In the genomic region with DNA sequence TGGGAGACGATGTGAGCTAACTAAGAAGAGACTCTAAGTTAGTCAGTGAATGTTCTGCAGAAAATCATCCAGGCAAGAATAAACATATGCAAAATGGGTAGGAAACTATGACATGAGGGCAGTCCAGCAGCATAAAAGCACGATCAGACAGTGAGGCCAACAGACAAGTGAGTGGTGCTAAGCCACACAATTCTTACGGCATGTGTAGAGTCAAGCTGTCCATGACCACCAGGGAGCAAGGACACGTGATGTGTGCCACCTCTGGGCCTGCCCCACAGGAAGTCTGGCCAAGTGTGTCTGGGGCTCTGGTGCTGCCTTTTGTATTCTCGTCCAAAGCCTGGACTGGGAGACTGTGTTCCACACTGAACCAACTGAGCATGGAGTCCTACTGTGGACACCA, we compare ENCODE assay signal across 26 mouse cellular contexts. TPM values are rescaled to one million over a fixed set of nuclear protein-coding genes. Genes with fewer than 3 reads are reported as not detected.
DNase-seq lines count a peak whose midpoint lies in the region; TF ChIP-seq lines count a peak whose summit lies in the region.
"Had no signal": no experiment of that assay in that cellular context is flagged by ENCODE, and none has a peak within 500 bp of the region (broad histone marks: within the 10 kb centered on the region; RNA-seq: fewer than 3 reads in every experiment).

No protein-coding gene starts in this region.

- H3K36me3 ChIP-seq in myocyte (ENCODE audit: control insufficient read depth, insufficient read depth) = peaks cover 31% of the 10 kb centered on the region

- TF ChIP-seq CTCF in layer of hippocampus, adult 2 months (conservative IDR thresholded peaks at IDR 0.05) = no peak

- H3K4me2 ChIP-seq in myocyte (ENCODE audit: low read depth) = no peak overlapping the region
- H3K4me2 ChIP-seq: forebrain, embryonic 12.5 days; hindbrain, embryonic 14.5 days had no signal

- H3ac ChIP-seq in myocyte (ENCODE audit: control insufficient read depth, insufficient read length) = no peak overlapping the region

- no peak overlapping the region for H3K4me3 ChIP-seq in layer of hippocampus, adult 2 months
- no peak overlapping the region for H3K4me3 ChIP-seq in myocyte
- H3K4me3 ChIP-seq: forebrain, embryonic 12.5 days; heart, embryonic 10.5 days; limb, embryonic 10.5 days had no signal

- peak overlapping the region; percentile 44 for H3K27ac ChIP-seq in layer of hippocampus, adult 2 months
- H3K27ac ChIP-seq: forebrain, embryonic 12.5 days; heart, embryonic 10.5 days; hindbrain, embryonic 14.5 days; limb, embryonic 10.5 days had no signal

- TF ChIP-seq POLR2A in myocyte (IDR thresholded peaks at IDR 0.05; ENCODE audit: insufficient read length, low read depth) = peak; percentile 16

- peak; percentile 66 for DNase-seq in adrenal gland, postnatal 14 days
- no peak for DNase-seq in adrenal gland, adult 8-10 months
- no peak for DNase-seq in layer of hippocampus, adult 2 months (ENCODE audit: low spot score in 2 of 2)
- no peak for DNase-seq in layer of hippocampus, adult 9-10 months (ENCODE audit: low spot score)
- DNase-seq in adrenal gland, postnatal 25 days = peak; percentile 32
- DNase-seq in frontal cortex, postnatal 10 days (ENCODE audit: low spot score in 2 of 2) = no peak
- DNase-seq in right cerebral cortex, postnatal 4 days = no peak
- DNase-seq: cerebellum, adult 9-10 months; gastrocnemius, postnatal 14 days; kidney, adult 11 months; kidney, postnatal 14 days; liver, postnatal 0 days; lung, postnatal 10 days; retina, postnatal 1 day; thymus, adult 18-20 months; thymus, postnatal 4 days had no signal

- peaks cover 63% of the 10 kb centered on the region for H3K79me2 ChIP-seq in myocyte (ENCODE audit: control insufficient read depth, insufficient read depth)

- no peaks in the 10 kb centered on the region for H3K27me3 ChIP-seq in myocyte (ENCODE audit: control insufficient read depth, insufficient read depth, insufficient read length)
- H3K27me3 ChIP-seq: forebrain, embryonic 12.5 days had no signal

TF ChIP-seq in myocyte, 11 proteins besides CTCF, POLR2A, EP300 and RAD21:
- TF ChIP-seq SRF (IDR thresholded peaks at IDR 0.05; ENCODE audit: control insufficient read depth, insufficient read length, low read depth) = no peak
TF ChIP-seq in myocyte: peak in this region for 0.

RNA-seq across cellular contexts. Expression of a gene that starts 20.0 kb away (rescaled TPM):
- total RNA-seq in adrenal gland, postnatal 14 days (2021) = 49.3 and 54.1 TPM in 2 replicates
- total RNA-seq in adrenal gland, adult 8-10 months (2022) = 10 to 100 TPM; 41.3 to 60.8 (median 49.4) TPM
- 10 to 100 TPM; 58.3 to 60.7 TPM for total RNA-seq in layer of hippocampus, adult 2 months (2021)
- 49.8 and 53.0 TPM in 2 replicates for total RNA-seq in adrenal gland, postnatal 25 days (2021)
- 9.3 TPM for polyA plus RNA-seq in myocyte (2012; fragmentation: generic; extraction: Trizol)

RNA-seq across cellular contexts. Expression of a gene that starts 20.1 kb away (rescaled TPM):
- total RNA-seq in adrenal gland, postnatal 14 days (2021) = 62.9 and 65.5 TPM in 2 replicates
- total RNA-seq in adrenal gland, adult 8-10 months (2022) = 10 to 100 TPM; 58.4 to 65.5 (median 64.0) TPM
- 10 to 100 TPM; 57.5 to 60.0 TPM for total RNA-seq in layer of hippocampus, adult 2 months (2021)
- 63.0 and 72.3 TPM in 2 replicates for total RNA-seq in adrenal gland, postnatal 25 days (2021)
- polyA plus RNA-seq in myocyte (2012; fragmentation: generic; extraction: Trizol) = 44.9 TPM

RNA-seq across cellular contexts. Expression of a gene that starts 35.2 kb away (rescaled TPM):
- 1.2 and 2.5 TPM in 2 replicates for total RNA-seq in adrenal gland, postnatal 14 days (2021)
- total RNA-seq in adrenal gland, adult 8-10 months (2022) = 1 to 10 TPM in 2 of 4 experiments, under 1 TPM in 2; 0.81 to 2.3 (median 1.1) TPM
- total RNA-seq in layer of hippocampus, adult 2 months (2021) = under 1 TPM; 0.64 to 0.77 TPM
- 1.1 and 2.2 TPM in 2 replicates for total RNA-seq in adrenal gland, postnatal 25 days (2021)
- 0.22 TPM for polyA plus RNA-seq in myocyte (2012; fragmentation: generic; extraction: Trizol)
- polyA plus RNA-seq: embryonic facial prominence, embryonic 11.5 days had no signal

RNA-seq across cellular contexts. Expression of a gene that starts 47.3 kb away (rescaled TPM):
- total RNA-seq in adrenal gland, postnatal 14 days (2021) = 0.15 TPM in 1 of 2 replicates, not detected in the other
- not detected for total RNA-seq in adrenal gland, adult 8-10 months (2022)
- total RNA-seq in layer of hippocampus, adult 2 months (2021) = under 1 TPM in 1 of 2 experiments, not detected in 1; 0.47 TPM
- not detected in 2 replicates for total RNA-seq in adrenal gland, postnatal 25 days (2021)
- polyA plus RNA-seq in myocyte (2012; fragmentation: generic; extraction: Trizol) = not detected
- total RNA-seq: liver, adult 2 months; megakaryocyte-erythroid progenitor cell, adult 5-6 weeks had no signal
- polyA plus RNA-seq: heart, postnatal 0 days; liver, adult 2 months; liver, postnatal 0 days; small intestine, adult 2 months had no signal

Comparison
In these comparisons a context has a peak if more than half of its experiments do, and no peak if none do; other contexts are left out.
1. DNase-seq: peak in adrenal gland, postnatal 14 days (single experiment) and adrenal gland, postnatal 25 days (single experiment); none in adrenal gland, adult 8-10 months (single experiment), layer of hippocampus, adult 2 months (0 of 2), layer of hippocampus, adult 9-10 months (single experiment), frontal cortex, postnatal 10 days (0 of 2) and right cerebral cortex, postnatal 4 days (single experiment).